Mouse (Mus musculus) lung, embryonic 16.5 days (tissue): ENCODE data around the gene Pip5k1b. TPM values are rescaled to one million over a fixed set of nuclear protein-coding genes. Genes with fewer than 3 reads are reported as not detected.

ENCODE experiments used
- ATAC-seq: fragments of 200-750 bp; cut with Nextera tagmentation; 2 replicates; pipeline ENCODE4 v1.8.0; 2017; ENCODE audit warnings: low read depth, mild to moderate bottlenecking, moderate library complexity
- H3K27ac ChIP-seq: fragments of 300-500 bp; sonication (generic); 2 replicates; pipeline ENCODE4 v1.5.1; 2014; ENCODE audit warnings: mild to moderate bottlenecking, control low read depth, low read length
- H3K27me3 ChIP-seq: fragments of 300-500 bp; sonication (generic); 2 replicates; pipeline ENCODE4 v1.6.1; 2014; ENCODE audit warnings: low read depth, low read length, mixed read lengths; ENCODE audit not compliant: control insufficient read depth, insufficient read depth
- H3K36me3 ChIP-seq: fragments of 300-500 bp; sonication (generic); 2 replicates; pipeline ENCODE4 v1.6.1; 2014; ENCODE audit warnings: low read length; ENCODE audit not compliant: control insufficient read depth, insufficient read depth
- H3K4me1 ChIP-seq: fragments of 300-500 bp; sonication (generic); replicated peaks from 2 replicates; pipeline ENCODE4 v1.6.1; 2014; ENCODE audit warnings: low read length, mixed read lengths; ENCODE audit not compliant: control insufficient read depth, insufficient read depth
- H3K4me2 ChIP-seq: fragments of 300-500 bp; sonication (generic); 2 replicates; pipeline ENCODE4 v1.6.1; 2014; ENCODE audit warnings: low read depth, low read length, control low read depth
- H3K4me3 ChIP-seq: fragments of 300-500 bp; sonication (generic); 2 replicates; pipeline ENCODE4 v1.5.1; 2014; ENCODE audit warnings: mild to moderate bottlenecking, low read length, control low read depth
- H3K9ac ChIP-seq: fragments of 300-500 bp; sonication (generic); 2 replicates; pipeline ENCODE4 v1.6.1; 2014; ENCODE audit warnings: low read length, control low read depth
- H3K9me3 ChIP-seq: fragments of 300-500 bp; sonication (generic); 2 replicates; pipeline ENCODE4 v1.6.1; 2016; ENCODE audit warnings: low read length; ENCODE audit not compliant: control insufficient read depth
- WGBS: fragments of 180-500 bp; shearing (Covaris S2); extraction: QIAGEN DNeasy Blood & Tissue Kit; methylation state at CpG from one replicate; pipeline ENCODE4 v1.1.7; 2014; 5-methylcytosine and 5-hydroxymethylcytosine counted together
- polyA plus RNA-seq: library from polyadenylated mRNA; unstranded; fragments of >200 nt; fragmentation: Nextera tagmentation; extraction: Ambion mirVana; gene quantifications from 2 replicates; pipeline ENCODE4 v1.2.1, GENCODE M21; 2015

Gene Pip5k1b
- polyA plus RNA-seq, 1 experiment from 2014 or later: 3.8 TPM

- Histone ChIP-seq H3K36me3 (no peaks in the 10 kb centered on the region), H3K27me3 (no peaks in the 10 kb centered on the region), H3K4me2 (no peak overlapping the region), H3K9ac (no peak overlapping the region), H3K9me3 (no peaks in the 10 kb centered on the region), H3K27ac (no peak overlapping the region), H3K4me1 (no peaks in the 10 kb centered on the region), H3K4me3 (no peak overlapping the region)
- ATAC-seq: no peak
- 79% methylated on average over 3 of the region's 3 CpGs for WGBS
Observed at GRCm38 (mm10) chr19:24499291-24499690, 56.4 kb downstream of the Pip5k1b start.

DNA sequence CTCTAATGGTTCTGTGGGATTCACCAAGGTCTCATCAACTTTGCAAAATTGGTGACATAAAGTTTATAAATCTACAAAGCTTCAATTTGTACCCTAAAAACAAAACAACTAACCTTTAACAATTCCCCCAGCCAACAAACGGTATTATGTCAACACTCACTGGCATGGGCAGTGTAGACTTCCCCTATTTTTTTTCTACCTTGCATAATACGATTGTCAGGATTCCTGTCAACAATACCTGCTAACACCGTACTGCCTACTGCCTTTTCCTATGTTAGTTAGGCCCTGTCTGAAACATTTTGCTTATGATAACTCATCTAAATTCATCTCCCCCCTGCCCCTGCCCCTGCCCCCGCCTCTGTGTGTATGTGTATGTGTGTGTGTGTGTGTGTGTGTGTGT lies 61.8 kb downstream of the Pip5k1b start:
- Histone ChIP-seq H3K4me1 (no peaks in the 10 kb centered on the region), H3K9me3 (no peaks in the 10 kb centered on the region), H3K36me3 (no peaks in the 10 kb centered on the region), H3K9ac (no peak overlapping the region), H3K27ac (no peak overlapping the region), H3K4me3 (no peak overlapping the region), H3K27me3 (no peaks in the 10 kb centered on the region), H3K4me2 (no peak overlapping the region)
- 77% methylated on average over 4 of the region's 4 CpGs for WGBS
- ATAC-seq: no peak

- Histone ChIP-seq H3K36me3 (no peaks in the 10 kb centered on the region), H3K4me2 (no peak overlapping the region), H3K4me3 (no peak overlapping the region), H3K9me3 (no peaks in the 10 kb centered on the region), H3K4me1 (no peaks in the 10 kb centered on the region), H3K27me3 (no peaks in the 10 kb centered on the region), H3K9ac (no peak overlapping the region), H3K27ac (no peak overlapping the region)
- 66% methylated on average over 3 of the region's 3 CpGs for WGBS
- no peak for ATAC-seq
Observed at GRCm38 (mm10) chr19:24491824-24492223, 63.8 kb downstream of the Pip5k1b start.

GRCm38 (mm10) chr19:24490275-24490674 lies 65.4 kb downstream of the Pip5k1b start:
- no peaks in the 10 kb centered on the region for H3K4me1 ChIP-seq
- H3K27me3 ChIP-seq: no peaks in the 10 kb centered on the region
- ATAC-seq: no peak
- H3K4me2 ChIP-seq: no peak overlapping the region
- no peaks in the 10 kb centered on the region for H3K9me3 ChIP-seq
- no peak overlapping the region for H3K9ac ChIP-seq
- no peak overlapping the region for H3K27ac ChIP-seq
- no peak overlapping the region for H3K4me3 ChIP-seq
- no peaks in the 10 kb centered on the region for H3K36me3 ChIP-seq
- 47% methylated on average over 5 of the region's 5 CpGs for WGBS

DNA sequence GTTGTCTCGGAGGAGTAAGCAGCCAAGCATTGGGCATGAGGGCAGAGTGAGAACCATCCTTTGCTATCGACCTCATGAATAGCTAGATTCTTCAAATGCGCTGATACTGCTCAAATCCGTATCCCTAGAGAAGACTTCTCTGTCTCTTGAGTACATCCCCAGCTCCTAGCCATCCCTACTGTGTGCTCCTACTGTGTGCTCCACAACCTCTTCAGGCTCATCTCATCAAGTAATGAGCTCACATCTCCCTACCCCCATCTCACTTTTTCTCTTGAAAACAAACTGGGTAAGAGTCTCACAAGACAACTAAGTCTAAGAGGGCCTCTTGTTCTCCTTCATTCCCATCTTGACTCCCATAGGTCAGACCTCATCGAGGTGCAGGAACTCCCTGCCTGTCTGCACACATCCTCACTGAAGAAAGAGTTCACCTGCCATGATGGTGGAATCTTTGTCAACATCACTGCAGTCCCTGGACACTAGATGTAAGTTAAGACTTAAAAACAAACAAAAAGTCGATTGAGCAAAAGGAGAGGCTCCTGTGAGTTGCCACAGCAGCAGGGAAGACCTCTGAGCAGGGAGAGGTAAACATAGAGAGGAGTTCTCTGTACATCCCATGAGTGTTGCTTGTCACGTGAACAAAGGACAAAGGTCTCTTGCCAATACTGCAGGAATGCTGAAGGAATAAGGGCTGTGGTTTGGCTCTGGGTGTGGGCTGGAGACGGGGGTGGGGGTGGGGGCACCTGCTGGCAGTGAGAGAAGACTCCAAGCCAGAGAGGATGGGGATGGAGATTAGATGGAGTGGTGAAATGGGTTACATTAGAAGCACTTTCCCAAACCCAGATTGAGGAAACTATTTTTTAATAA lies 69.0 kb downstream of the Pip5k1b start:
- 60% methylated on average over 8 of the region's 8 CpGs for WGBS
- ATAC-seq: no peak
- H3K4me2 ChIP-seq: no peak overlapping the region
- no peak overlapping the region for H3K27ac ChIP-seq
- H3K4me1 ChIP-seq: no peaks in the 10 kb centered on the region
- H3K4me3 ChIP-seq: no peak overlapping the region
- H3K9ac ChIP-seq: no peak overlapping the region
- no peaks in the 10 kb centered on the region for H3K36me3 ChIP-seq
- H3K27me3 ChIP-seq: no peaks in the 10 kb centered on the region
- no peaks in the 10 kb centered on the region for H3K9me3 ChIP-seq

DNA sequence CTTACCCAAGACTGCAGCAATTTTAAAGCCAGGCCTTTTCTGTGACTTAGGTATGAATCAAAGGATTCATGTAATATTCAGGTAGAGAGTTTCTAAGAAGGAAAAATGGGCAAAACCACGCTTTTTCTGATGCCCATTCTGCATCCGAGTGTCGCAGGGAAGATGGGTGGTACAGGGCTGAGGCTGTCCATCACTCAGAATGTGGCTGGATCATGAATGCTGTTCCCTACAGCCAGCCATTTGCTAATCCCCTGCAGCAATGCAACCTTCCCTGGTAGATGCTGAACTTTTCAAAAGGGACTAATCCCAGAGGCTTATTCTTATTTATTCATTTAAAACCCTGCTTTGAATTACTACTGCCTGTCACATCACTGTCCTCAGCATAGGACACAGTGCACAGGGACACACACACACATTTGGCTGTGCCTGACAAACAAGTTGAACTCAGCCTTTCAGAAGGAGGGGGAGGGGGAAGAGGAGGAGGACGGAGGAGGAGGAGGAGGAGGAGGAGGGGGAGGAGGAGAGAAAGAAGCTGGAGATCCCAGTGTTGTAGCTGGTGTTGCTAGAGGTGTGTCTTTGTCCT lies 71.0 kb downstream of the Pip5k1b start:
- H3K36me3 ChIP-seq: no peaks in the 10 kb centered on the region
- H3K27ac ChIP-seq: no peak overlapping the region
- no peak overlapping the region for H3K4me3 ChIP-seq
- 77% methylated on average over 3 of the region's 4 CpGs for WGBS
- H3K27me3 ChIP-seq: no peaks in the 10 kb centered on the region
- H3K4me1 ChIP-seq: no peaks in the 10 kb centered on the region
- H3K4me2 ChIP-seq: no peak overlapping the region
- H3K9ac ChIP-seq: no peak overlapping the region
- ATAC-seq: no peak
- H3K9me3 ChIP-seq: no peaks in the 10 kb centered on the region

DNA sequence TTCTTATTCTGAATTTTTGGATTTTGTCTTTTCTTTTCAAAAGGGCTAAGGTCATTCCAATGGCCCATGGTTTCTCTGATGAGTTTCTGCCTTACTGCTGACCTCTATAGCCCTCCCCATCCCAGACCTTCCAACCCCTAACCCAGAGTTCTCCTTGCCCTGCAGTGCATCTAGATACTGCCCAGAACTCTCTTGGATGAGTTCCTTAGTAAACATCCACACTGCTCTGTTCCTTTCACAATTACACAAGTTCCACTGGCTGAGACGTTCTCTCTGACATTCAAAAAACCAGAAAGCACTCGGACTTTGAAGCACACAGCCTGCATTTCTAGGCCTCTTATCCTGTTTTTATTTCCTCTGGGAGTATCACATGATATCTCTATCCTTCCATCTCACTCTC lies 74.8 kb downstream of the Pip5k1b start:
- Histone ChIP-seq H3K4me3 (no peak overlapping the region), H3K4me1 (no peaks in the 10 kb centered on the region), H3K36me3 (no peaks in the 10 kb centered on the region), H3K9me3 (no peaks in the 10 kb centered on the region), H3K9ac (no peak overlapping the region), H3K27ac (no peak overlapping the region), H3K27me3 (no peaks in the 10 kb centered on the region), H3K4me2 (no peak overlapping the region)
- WGBS: 62% methylated on average over 2 of the region's 2 CpGs
- no peak for ATAC-seq

- Histone ChIP-seq H3K27ac (peak within 1 kb of the TSS; percentile 93), H3K4me2 (peak within 1 kb of the TSS; percentile 77), H3K36me3 (peaks cover 6% of the 10 kb centered on the region), H3K9ac (peak within 1 kb of the TSS; percentile 96), H3K9me3 (no peaks in the 10 kb centered on the region), H3K4me3 (peak within 1 kb of the TSS; percentile 90), H3K27me3 (no peaks in the 10 kb centered on the region), H3K4me1 (peaks cover 6% of the 10 kb centered on the region)
- under 1% methylated on average over 78 of the region's 92 CpGs for WGBS
- ATAC-seq: peak; percentile 99
Observed at GRCm38 (mm10) chr19:24476929-24477882, 78.5 kb downstream of the Pip5k1b start, which contains the start of gene Fam122a. TSS of gene Fam122a (minus strand) at chr19:24477356.

DNA sequence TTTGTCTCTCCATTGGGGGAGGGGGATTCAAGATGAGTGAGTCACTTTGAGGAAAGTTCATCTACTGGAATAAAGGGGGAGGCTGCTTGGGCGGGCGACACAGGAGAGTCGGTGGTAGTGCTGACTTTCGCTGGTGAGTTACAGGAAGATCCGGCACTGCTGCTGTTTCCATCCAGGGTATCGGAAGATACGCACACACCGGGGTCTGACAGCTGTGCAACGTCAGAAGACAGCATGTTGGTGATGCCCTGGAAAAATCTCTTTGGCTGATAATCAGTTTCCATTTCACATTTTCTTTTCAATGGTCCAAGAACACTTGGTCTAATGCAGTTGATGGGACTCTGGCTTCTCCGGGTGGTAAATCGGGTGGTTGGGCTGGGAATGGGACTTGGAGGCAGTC lies 79.2 kb downstream of the Pip5k1b start:
- H3K27ac ChIP-seq: peak overlapping the region; percentile 93
- H3K9ac ChIP-seq: peak overlapping the region; percentile 96
- ATAC-seq: no peak
- peak overlapping the region; percentile 77 for H3K4me2 ChIP-seq
- WGBS: under 1% methylated on average over 11 of the region's 11 CpGs
- H3K27me3 ChIP-seq: no peaks in the 10 kb centered on the region
- H3K4me1 ChIP-seq: peaks cover 6% of the 10 kb centered on the region
- peaks cover 6% of the 10 kb centered on the region for H3K36me3 ChIP-seq
- H3K9me3 ChIP-seq: no peaks in the 10 kb centered on the region
- peak overlapping the region; percentile 90 for H3K4me3 ChIP-seq
